Mouse (Mus musculus): Measurements from ENCODE around the gene Olfr1152. TPM values are rescaled to one million over a fixed set of nuclear protein-coding genes. Genes with fewer than 3 reads are reported as not detected.

The Olfr1152 gene
- polyA plus RNA-seq (2014; fragmentation: Illumina TruSeq; extraction: RNeasy Lipid Tissue Mini Kit (QIAGEN cat#74804)), result not detected

GRCm38 (mm10) chr2:87866192-87866591, at the start of gene Olfr1152:
TSS of gene Olfr1152 (plus strand) at chr2:87866492.

GRCm38 (mm10) chr2:87830233-87830632, 36.1 kb upstream of the Olfr1152 start, which contains the start of gene Olfr1148:
TSS of gene Olfr1148 (plus strand) at chr2:87830533.

GRCm38 (mm10) chr2:87843693-87844092, 22.6 kb upstream of the Olfr1152 start, which contains the start of gene Olfr1150-ps1:
TSS of gene Olfr1150-ps1 (plus strand) at chr2:87843993.

GRCm38 (mm10) chr2:87855562-87855961, 10.7 kb upstream of the Olfr1152 start, which contains the start of gene Olfr1151:
TSS of gene Olfr1151 (plus strand) at chr2:87855862.

GRCm38 (mm10) chr2:87894662-87895061, 28.4 kb downstream of the Olfr1152 start, which contains the start of gene Olfr1153:
TSS of gene Olfr1153 (plus strand) at chr2:87894962.

GRCm38 (mm10) chr2:87905066-87905465, 38.8 kb downstream of the Olfr1152 start, which contains the start of gene Olfr1154:
TSS of gene Olfr1154 (minus strand) at chr2:87905166.

Other genes starting within 250 kb of the Olfr1152 start
- not detected for gene Olfr1131, start 239.4 kb upstream of the Olfr1152 start, polyA plus RNA-seq (2014; fragmentation: Illumina TruSeq; extraction: RNeasy Lipid Tissue Mini Kit (QIAGEN cat#74804))
- gene Olfr1132, start 229.0 kb upstream of the Olfr1152 start, polyA plus RNA-seq (2014; fragmentation: Illumina TruSeq; extraction: RNeasy Lipid Tissue Mini Kit (QIAGEN cat#74804)), result not detected
- not detected for gene Olfr1133, start 219.1 kb upstream of the Olfr1152 start, polyA plus RNA-seq (2014; fragmentation: Illumina TruSeq; extraction: RNeasy Lipid Tissue Mini Kit (QIAGEN cat#74804))
- gene Olfr1134, start 208.0 kb upstream of the Olfr1152 start, polyA plus RNA-seq (2014; fragmentation: Illumina TruSeq; extraction: RNeasy Lipid Tissue Mini Kit (QIAGEN cat#74804)), result not detected
- not detected for gene Olfr1135, start 192.8 kb upstream of the Olfr1152 start, polyA plus RNA-seq (2014; fragmentation: Illumina TruSeq; extraction: RNeasy Lipid Tissue Mini Kit (QIAGEN cat#74804))
- not detected for gene Olfr1136, start 172.5 kb upstream of the Olfr1152 start, polyA plus RNA-seq (2014; fragmentation: Illumina TruSeq; extraction: RNeasy Lipid Tissue Mini Kit (QIAGEN cat#74804))
- gene Olfr1137, start 153.3 kb upstream of the Olfr1152 start, polyA plus RNA-seq (2014; fragmentation: Illumina TruSeq; extraction: RNeasy Lipid Tissue Mini Kit (QIAGEN cat#74804)), result not detected
- not detected for gene Olfr1138, start 126.5 kb upstream of the Olfr1152 start, polyA plus RNA-seq (2014; fragmentation: Illumina TruSeq; extraction: RNeasy Lipid Tissue Mini Kit (QIAGEN cat#74804))
- gene Olfr1140, start 122.7 kb upstream of the Olfr1152 start, polyA plus RNA-seq (2014; fragmentation: Illumina TruSeq; extraction: RNeasy Lipid Tissue Mini Kit (QIAGEN cat#74804)), result not detected
- gene Olfr1141, start 112.5 kb upstream of the Olfr1152 start, polyA plus RNA-seq (2014; fragmentation: Illumina TruSeq; extraction: RNeasy Lipid Tissue Mini Kit (QIAGEN cat#74804)), result not detected
- not detected for gene Olfr152, start 87.0 kb upstream of the Olfr1152 start, polyA plus RNA-seq (2014; fragmentation: Illumina TruSeq; extraction: RNeasy Lipid Tissue Mini Kit (QIAGEN cat#74804))
- not detected for gene Olfr1143, start 65.9 kb upstream of the Olfr1152 start, polyA plus RNA-seq (2014; fragmentation: Illumina TruSeq; extraction: RNeasy Lipid Tissue Mini Kit (QIAGEN cat#74804))
- gene Olfr1145, start 56.7 kb upstream of the Olfr1152 start, polyA plus RNA-seq (2014; fragmentation: Illumina TruSeq; extraction: RNeasy Lipid Tissue Mini Kit (QIAGEN cat#74804)), result not detected
- not detected for gene Olfr1148, start 36.0 kb upstream of the Olfr1152 start, polyA plus RNA-seq (2014; fragmentation: Illumina TruSeq; extraction: RNeasy Lipid Tissue Mini Kit (QIAGEN cat#74804))
- not detected for gene Olfr1150-ps1, start 22.5 kb upstream of the Olfr1152 start, polyA plus RNA-seq (2014; fragmentation: Illumina TruSeq; extraction: RNeasy Lipid Tissue Mini Kit (QIAGEN cat#74804))
- not detected for gene Olfr1151, start 10.6 kb upstream of the Olfr1152 start, polyA plus RNA-seq (2014; fragmentation: Illumina TruSeq; extraction: RNeasy Lipid Tissue Mini Kit (QIAGEN cat#74804))
- not detected for gene Olfr1153, start 28.5 kb downstream of the Olfr1152 start, polyA plus RNA-seq (2014; fragmentation: Illumina TruSeq; extraction: RNeasy Lipid Tissue Mini Kit (QIAGEN cat#74804))
- not detected for gene Olfr1154, start 38.7 kb downstream of the Olfr1152 start, polyA plus RNA-seq (2014; fragmentation: Illumina TruSeq; extraction: RNeasy Lipid Tissue Mini Kit (QIAGEN cat#74804))
- not detected for gene Olfr1155, start 78.6 kb downstream of the Olfr1152 start, polyA plus RNA-seq (2014; fragmentation: Illumina TruSeq; extraction: RNeasy Lipid Tissue Mini Kit (QIAGEN cat#74804))
- not detected for gene Olfr1156, start 86.6 kb downstream of the Olfr1152 start, polyA plus RNA-seq (2014; fragmentation: Illumina TruSeq; extraction: RNeasy Lipid Tissue Mini Kit (QIAGEN cat#74804))
- not detected for gene Olfr1157, start 101.8 kb downstream of the Olfr1152 start, polyA plus RNA-seq (2014; fragmentation: Illumina TruSeq; extraction: RNeasy Lipid Tissue Mini Kit (QIAGEN cat#74804))
- not detected for gene Olfr74, start 108.2 kb downstream of the Olfr1152 start, polyA plus RNA-seq (2014; fragmentation: Illumina TruSeq; extraction: RNeasy Lipid Tissue Mini Kit (QIAGEN cat#74804))
- not detected for gene Olfr1158, start 123.6 kb downstream of the Olfr1152 start, polyA plus RNA-seq (2014; fragmentation: Illumina TruSeq; extraction: RNeasy Lipid Tissue Mini Kit (QIAGEN cat#74804))
- gene Olfr1160, start 141.8 kb downstream of the Olfr1152 start, polyA plus RNA-seq (2014; fragmentation: Illumina TruSeq; extraction: RNeasy Lipid Tissue Mini Kit (QIAGEN cat#74804)), result not detected
- not detected for gene Olfr1161, start 156.3 kb downstream of the Olfr1152 start, polyA plus RNA-seq (2014; fragmentation: Illumina TruSeq; extraction: RNeasy Lipid Tissue Mini Kit (QIAGEN cat#74804))
- gene Olfr73, start 171.2 kb downstream of the Olfr1152 start, polyA plus RNA-seq (2014; fragmentation: Illumina TruSeq; extraction: RNeasy Lipid Tissue Mini Kit (QIAGEN cat#74804)), result not detected
- not detected for gene Olfr1162, start 184.6 kb downstream of the Olfr1152 start, polyA plus RNA-seq (2014; fragmentation: Illumina TruSeq; extraction: RNeasy Lipid Tissue Mini Kit (QIAGEN cat#74804))
- not detected for gene Olfr1163, start 205.3 kb downstream of the Olfr1152 start, polyA plus RNA-seq (2014; fragmentation: Illumina TruSeq; extraction: RNeasy Lipid Tissue Mini Kit (QIAGEN cat#74804))
- gene Olfr1164, start 227.5 kb downstream of the Olfr1152 start, polyA plus RNA-seq (2014; fragmentation: Illumina TruSeq; extraction: RNeasy Lipid Tissue Mini Kit (QIAGEN cat#74804)), result not detected

Measured in ovary, adult 10 weeks (tissue).